Mouse (Mus musculus) embryo, embryonic 10 days (tissue): ENCODE data around the gene Fam196a.

ENCODE experiments used
- DNase-seq: peaks from one replicate; pipeline ENCODE4 v3.0.0-alpha.2; 2015; ENCODE audit warnings: low spot score

Gene Fam196a

DNA sequence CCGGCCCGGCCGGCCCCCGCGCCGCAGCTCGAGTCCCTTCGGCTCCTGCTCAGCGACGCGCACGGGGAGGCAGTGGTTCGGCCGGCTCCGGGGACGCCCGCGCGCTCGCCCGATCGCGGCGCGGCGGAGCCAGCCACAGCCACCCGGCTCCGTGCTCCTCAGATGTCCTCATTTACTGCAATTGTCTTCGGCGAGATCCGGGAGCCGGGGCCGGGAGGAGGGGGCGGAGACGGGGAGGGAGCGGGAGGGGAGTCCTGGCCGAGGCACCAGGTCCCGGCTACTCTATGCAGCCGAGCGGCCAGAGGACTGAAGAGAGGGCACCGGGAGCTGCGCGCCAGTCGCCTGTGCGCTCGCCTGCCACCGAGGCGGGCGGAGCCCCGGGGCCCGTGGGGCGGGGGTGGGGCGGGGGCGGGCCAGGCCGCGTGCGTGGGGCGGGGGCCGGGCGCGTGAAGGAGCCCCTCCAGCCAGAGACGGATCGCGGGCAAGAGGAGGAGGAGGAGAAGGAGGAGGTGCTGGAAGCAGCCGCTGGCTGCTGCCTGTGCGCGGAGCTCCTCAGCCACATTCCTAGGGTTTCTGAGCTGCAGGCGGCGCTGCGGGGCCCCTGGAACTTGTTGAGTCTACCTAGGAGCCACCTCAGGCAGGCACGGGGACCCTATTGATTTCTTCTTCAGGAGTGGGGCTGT, at the start of gene Fam196a:
Gene Fam196a, minus strand, starts transcription at position 504 of the 683 bp plus-strand sequence.
- DNase-seq: peak; percentile 73

DNA sequence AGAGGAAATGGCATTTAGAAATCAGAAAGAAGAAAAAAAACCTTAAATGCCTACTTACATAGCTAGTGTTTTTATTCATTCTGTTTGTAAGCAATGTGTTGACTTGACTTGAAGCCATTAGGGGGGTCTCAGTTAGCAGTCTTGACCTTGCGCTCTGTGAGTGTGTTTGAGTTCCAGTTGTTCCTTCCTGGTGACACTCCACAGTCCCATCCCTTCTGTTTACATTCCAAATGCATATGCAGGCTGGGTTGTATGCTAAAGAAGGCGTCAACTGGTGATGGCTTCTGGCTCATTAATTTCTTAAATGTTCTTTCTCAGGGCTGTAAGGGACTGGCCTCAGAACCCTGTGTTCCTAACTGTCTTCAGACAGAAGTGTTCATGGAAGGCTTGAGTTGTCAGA, 23.4 kb upstream of the Fam196a start:
- DNase-seq: no peak

DNA sequence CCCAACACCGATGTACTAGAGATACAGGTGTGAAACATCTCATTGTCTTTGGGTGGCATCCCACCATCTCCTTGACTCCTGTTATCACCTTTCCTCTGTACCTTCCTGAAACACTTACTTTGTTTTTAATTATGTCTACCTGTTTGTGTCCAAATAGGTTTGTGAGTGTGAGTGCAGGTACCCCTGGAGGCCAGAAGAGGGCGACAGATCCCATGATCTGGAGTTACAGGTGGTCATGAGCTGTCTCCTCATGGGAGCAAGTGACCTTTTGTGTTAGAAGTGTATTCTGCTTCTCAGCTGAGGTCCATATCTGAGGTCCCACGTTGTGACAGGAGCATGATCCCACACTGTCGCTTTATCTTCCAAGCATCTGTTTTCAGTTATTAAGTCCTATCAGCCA, 22.6 kb upstream of the Fam196a start:
- DNase-seq: peak; percentile 23

DNA sequence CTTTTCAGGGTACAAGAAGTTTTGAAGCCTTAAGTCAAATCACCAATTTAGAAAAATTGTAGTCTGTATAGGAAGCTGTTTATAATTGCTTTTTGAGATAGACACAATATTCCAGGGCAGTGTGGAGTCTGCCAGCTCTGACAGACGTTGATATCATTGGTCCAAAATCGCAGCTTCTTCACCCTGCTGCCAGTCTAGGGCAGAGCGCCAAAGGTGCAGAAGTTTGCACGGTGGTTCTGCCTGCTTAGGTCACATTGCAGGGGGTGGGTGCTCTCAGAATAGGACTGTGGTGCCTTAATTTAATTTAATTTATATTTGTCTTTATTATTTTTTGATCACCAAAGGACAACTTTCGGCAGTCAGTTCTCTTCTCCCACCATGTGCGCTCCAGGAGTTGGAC, 20.9 kb upstream of the Fam196a start:
- no peak for DNase-seq

DNA sequence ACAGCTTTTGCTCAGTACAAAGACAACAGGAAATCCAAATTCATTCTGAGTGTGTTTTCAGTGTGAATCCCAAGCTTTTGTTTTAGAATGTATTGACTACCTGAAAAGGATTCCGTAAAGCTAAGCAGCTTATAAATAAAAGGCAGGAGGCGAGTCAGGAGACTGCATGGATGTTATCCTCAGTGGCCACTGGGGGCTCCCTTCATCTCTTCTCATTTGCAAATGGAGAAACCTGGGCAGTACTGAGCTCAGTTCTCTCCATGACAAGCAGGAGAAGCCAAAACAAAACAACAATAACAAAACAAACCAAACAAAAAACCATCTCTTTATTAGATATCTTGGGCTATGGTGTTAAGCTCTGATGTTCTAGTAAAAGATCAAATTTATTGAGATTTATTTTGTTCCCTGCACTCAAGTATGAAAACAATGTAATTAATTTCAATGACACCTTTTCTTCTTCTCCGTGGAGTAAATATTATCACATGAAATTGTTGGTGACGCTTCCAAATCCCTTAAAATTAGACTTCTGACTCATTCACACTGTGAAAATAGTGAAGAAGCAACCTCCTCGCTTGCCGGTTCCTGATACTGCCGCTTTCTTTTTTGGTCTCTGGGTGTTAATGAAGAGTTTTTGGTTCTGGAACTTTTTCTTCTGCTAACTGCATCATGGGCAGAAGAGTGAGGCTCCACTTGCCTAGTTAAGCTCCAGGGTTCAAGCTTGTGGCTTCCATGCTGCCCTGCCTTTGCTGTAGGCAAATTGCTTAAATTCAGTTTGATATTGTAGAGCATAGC, 7.9 kb upstream of the Fam196a start:
- DNase-seq: peak; percentile 16

DNA sequence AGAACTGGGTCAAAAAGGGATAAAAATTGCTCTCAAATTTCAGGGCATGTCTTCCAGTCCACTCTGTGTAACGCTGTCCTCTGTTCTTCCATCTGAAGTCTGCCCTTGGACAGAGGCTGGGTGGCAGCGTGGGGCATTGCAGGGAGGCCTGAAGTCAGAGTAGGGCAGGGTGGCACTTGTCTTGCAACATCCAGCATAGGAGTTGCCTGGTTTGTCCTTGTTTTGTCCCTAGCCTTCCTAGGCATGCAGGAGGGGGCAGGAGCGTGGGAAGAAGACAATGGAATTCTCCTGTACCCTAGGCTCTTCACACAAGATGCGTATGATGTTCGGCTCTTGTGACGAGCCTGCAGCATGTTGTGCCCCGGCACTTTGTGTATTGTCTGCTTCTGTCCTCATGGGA, 5.5 kb upstream of the Fam196a start:
- no peak for DNase-seq

DNA sequence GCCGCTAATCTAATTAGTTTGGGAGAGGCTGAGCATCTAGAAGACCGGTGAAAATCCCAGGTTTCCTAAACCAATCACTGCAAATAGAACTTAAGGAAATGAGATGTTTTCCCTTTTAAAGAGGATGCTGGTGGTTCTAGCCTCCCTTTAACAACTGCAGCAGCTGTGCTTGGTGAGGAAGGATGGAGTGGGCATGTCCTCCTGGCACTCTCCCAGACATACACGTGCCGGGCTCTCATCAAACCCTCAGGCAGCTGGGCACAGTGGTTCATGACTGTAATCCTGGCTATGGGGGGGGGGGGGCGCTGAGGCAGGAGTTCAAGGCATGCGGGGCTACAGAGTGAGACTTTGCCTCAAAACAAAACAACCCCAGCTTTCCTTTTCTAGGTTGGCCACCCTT, 4.8 kb upstream of the Fam196a start:
- DNase-seq: no peak

DNA sequence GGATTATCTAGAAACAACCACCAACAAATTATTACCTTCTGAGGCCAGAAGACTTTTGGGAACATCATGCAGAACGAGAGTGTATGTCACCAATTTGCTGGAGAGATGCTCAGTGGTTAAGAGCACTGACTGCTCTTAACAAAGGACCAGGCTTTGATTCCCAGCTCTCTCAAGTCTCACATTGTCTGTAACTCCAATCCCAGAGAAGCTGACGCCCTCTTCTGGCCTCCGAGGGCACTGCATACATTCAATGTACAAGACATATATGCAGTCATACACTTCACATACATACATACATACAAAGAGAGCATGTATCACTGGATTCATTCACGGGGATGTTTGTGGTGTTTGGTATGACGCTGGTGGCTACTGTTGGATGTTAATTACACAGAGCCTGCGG, 3.7 kb upstream of the Fam196a start:
- DNase-seq: no peak

DNA sequence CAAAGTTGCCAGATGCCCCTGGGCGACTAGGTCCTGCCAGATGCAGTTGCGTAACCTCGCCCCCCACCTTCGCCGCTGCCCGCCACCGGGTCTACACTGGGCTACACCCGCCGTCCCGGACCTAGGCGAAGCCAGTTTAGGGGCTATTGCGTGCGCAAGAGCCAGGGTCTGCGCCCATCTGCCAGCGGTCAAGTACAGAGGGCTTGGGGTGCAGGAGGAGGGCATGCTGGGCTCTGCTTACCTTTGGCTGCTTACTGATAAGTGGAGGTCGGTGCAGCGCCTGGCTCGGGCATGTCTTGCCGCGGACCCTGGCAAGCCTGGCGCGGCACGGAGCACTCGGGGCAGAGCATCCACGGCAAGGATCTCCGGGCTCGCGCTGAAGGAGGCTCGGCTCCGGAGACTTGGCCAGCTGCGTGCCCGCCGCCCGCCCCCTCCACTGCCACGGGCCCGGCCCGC, 731 bp downstream of the Fam196a start:
- DNase-seq: peak; percentile 36

DNA sequence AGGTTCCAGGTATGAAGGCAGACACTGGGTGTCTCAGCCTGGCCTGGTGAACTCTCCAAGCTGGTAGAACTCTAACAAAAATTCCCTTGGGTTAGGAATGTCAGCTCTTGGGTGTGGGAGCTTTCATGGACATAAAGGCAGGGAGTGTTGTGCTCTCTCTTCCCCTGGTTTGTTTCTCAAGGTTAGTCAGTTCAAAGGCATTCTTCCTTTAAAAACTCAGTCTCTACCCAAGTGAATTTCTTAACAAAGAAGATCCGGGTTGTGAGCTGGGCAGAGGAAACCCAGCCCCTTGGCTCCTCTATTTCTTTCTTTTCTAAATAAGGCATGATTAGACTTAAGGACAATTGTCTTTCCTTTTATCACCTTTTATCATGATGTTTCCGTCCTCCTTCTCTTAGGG, 6.3 kb downstream of the Fam196a start:
- no peak for DNase-seq

DNA sequence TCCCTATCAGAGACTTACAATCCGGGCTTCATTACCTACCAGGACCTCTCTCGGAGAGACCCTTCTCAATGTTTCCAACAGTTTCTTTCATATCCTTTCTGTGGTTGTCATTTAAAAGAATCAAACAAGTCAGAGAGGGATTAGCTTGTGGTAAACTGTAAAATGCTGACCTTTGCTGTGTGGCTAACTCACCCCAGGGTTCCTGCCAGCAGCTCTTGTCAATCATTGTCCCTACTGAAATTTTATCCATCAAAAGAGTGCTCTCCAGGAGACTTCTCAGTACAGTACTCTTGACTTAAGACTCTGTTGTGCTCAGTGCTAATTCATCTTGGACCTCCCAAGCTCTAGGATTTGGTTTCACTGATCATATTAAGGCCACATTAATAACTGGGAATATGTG, 36.2 kb downstream of the Fam196a start:
- no peak for DNase-seq

DNA sequence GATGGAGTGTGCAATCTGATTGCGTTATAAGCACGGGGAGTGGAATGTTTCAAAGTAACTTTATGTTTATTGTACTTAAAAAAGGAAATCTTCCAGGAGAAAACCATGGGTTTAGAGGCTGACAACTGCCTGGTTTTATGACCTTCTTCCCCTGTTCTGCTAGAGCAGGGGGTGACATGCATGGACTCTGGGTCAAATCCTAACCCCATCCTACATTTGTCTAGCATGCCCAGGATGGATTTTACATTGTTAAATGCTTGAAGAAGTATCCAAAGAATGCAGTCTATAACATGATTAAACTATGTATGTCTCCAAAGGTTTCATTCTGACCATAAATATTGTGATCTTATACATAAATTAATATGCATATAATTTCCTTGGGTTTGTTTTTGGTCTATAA, 38.8 kb downstream of the Fam196a start:
- no peak for DNase-seq

DNA sequence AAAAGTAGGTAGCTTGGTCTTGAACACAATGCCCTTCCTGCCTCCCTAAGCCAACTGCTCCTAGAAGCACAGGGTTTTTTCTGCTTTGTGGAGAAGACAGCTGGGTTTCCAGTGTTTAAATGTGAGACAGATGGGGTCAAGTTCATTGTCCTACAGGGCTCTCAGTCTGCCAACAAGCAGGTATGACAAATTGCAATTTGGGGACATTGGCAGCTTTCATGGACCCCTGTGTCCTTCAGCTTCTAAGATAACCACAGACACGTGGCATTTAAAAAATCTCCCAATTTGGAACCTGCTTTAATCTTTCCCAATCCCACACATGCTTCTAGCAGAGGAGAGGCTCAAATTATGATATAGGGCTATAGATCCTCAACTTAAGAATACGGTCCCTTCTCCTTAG, 43.6 kb downstream of the Fam196a start:
- DNase-seq: no peak

DNA sequence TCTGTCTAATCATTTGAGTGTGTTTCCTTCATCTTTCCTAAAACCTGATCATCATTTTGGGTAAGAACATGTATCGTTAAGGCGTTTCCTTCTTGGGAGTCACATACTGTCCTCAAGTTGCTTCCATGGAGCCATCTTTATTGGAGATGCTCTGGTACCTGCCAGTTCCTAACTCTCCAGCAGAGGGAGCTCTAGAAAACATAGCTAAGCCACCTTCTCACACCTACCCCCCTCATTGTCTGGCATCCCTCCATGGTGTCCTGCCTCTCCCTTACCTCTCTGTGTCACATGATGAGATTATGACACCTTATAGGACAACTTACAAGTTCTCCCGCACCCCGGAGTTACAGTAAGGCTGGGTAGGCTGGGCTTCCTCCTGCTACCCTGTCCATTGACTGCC, 45.3 kb downstream of the Fam196a start:
- DNase-seq: peak; percentile 34

DNA sequence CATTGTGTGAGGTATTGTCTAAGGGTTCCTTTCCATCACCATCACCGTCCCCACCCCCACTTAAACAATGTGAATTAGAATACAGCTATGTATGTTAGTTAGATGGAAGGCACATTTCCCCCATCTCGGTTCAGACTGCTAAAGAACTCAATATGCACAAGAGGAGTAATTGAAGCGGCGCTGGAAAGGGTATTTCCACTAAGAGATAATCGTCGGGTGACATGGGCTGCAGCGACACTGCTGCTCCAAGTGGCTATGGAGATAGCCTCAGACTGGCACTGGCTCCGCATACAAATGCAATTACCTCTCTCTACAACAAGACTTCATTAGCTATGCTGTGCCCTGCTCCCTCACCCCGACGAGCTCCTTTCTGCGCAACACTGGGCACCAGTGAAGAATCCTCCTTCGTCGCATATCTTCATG, 45.8 kb downstream of the Fam196a start:
- no peak for DNase-seq

DNA sequence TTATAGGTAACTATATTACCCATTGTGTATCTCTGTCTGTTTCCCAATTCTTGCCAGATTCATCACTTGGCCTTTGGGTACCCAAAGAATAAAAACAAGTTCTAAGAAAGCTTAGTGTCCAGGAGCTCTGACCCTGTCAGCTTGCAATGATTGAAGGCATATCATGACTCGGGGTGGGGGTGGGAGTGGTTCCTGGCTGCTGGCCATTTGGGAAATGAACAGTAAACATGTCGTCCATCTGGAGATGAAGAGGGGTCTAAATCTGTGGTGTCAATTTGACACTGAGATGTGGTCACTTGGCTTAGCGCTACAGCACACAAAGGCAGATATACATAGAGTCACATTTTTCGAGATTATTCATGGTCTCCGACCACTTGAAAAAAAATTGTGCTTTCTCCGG, 54.7 kb downstream of the Fam196a start:
- no peak for DNase-seq

DNA sequence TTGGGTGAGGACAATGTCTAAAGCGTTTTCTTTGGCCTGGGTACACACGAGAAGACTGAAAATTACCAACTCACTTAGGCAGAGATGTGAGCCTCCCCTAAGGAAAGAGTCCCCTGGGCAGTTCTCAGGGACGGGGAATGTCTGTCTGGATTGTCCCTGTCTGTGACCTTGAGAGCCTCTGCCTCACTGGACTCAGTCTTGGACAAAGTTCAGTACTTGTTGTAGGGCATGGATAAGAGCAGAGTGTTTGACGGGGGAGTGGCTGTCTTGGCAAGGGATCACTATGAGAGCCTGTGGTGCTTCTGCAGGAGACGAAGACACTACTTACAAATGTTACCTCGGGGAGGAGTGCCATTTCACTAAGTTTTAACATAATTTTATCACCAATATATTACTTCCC, 57.8 kb downstream of the Fam196a start:
- DNase-seq: no peak

DNA sequence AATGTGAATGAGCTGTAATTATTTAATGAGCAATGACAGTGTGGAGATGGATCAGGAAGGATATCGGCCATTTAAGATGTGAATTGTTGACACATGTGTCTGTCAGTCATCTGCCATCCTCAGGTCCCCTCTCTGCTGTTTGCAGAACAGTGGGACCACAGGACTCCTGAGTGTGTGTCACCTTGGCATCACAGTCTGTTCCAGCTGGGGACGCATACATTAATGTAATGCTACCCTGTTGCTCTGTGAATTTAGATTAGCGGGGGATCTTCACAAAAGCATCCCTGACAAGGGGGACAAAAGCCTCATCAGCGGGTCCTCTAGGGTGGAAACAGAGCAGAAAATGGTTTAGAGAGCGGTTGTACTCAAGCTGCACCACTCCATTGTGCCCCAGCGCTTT, 59.2 kb downstream of the Fam196a start:
- no peak for DNase-seq

DNA sequence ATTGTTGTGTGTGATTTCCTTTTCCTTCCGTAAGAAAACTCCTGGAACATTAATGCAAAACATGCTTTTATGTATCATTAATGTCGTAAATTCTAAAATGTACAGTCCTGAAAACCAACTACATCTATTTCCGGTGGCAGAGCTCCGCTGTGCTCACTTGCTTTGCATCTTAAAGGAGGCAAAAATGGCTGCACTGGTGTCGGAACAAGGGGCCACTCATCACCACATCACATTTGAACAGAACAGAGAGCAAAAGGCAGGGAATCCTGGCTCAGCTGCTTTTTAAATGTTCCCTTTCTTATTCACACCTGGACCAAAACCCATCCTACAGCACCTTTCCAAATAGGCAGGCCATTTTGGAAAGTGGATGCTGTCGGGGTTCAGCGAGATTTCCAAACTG, 65.2 kb downstream of the Fam196a start:
- no peak for DNase-seq

DNA sequence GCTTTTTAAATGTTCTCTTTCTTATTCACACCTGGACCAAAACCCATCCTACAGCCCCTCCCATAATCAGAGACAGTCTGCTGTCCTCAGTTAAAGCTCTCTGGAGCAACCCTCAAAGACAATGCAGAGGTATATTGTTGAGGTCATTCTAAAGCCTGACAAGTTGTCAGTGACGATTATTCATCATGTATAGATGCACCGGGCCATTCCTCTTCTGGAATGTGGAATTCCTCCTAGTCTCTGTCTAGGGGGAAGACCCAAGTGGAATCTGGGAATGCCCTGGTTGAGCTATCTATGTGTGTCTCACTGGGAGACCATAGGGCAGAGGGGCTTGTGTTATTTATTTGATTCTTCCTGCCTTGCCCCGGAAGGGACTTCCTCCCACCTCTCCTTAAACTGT, 65.7 kb downstream of the Fam196a start:
- no peak for DNase-seq

DNA sequence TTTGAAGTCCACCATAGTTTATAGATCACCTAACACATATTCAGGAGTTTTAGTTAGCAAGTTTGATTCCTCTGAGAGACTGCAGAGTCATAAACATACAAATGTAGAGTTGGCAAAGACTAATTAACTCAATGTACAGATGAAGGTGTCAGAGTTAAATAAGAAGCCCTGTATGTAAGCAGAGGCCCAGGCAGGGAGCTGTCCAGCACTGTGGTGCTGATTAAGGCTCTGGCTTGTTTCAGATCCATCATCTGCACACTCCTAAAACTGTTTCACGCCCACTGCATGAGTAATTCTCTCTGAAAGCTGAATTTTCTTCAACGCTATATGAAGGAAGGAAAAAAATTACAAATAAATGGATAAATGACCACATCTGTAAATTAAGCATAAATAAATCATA, 74.1 kb downstream of the Fam196a start:
- DNase-seq: peak; percentile 70

DNA sequence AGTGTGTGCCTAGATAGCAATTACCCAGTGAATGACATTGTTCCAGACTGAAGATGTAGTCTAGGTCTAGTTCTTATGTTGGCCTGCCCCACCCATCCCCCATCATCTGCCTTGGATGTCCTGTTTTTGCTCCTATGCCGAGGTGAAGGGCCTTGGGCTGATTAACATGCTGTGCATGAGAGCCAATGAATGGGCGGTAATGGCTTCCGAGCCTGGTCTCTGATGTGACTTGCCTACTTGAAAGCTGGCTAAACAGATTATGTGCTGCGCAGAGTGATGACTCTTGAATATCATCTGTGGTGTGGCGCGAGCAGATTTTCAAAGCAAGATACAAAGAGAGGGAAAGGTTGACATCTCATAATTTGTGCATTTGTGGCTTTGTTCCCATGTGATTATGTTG, 76.2 kb downstream of the Fam196a start:
- DNase-seq: no peak

DNA sequence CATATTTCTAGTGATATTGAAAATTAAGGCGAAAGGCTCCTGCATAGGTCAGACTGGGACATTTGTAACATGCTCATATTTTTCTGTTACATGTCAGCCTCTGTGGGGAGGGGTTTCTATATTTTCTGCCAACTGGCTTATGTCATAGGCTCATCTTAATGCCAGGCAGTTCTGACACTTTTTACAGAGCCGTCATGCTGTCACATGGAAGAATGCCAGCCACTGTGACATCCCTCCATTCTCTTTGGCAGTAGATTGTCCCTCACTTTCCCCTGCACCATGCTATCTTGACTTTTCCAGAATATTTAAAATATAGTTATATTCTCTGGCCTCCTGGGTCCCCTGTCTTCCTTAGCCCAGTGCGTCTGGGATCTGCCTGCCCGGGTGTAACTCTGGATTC, 95.5 kb downstream of the Fam196a start:
- DNase-seq: no peak

DNA sequence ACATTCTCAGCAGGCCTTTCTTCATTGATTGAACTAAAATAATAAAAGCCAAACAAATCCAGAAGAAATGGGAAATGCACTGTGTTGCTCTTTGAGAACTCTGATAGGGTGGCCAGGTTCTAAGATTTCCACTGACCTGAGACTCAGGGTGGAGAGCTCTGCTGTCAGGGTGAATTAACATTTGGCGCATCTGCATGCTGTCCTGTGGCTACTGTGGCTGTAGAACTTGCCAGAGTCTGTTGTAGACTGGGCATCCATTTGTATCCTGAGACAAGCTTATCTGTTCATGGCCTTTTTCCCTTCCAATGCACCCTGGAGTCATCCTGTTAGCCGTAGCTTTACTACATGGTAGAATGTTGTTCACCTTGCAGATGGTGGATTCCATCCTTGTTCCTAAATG, 98.2 kb downstream of the Fam196a start:
- no peak for DNase-seq
